Mouse (Mus musculus): ENCODE measurements around the gene Pkhd1. TPM values are rescaled to one million over a fixed set of nuclear protein-coding genes. Genes with fewer than 3 reads are reported as not detected.
"Not testable (repeated sequence)": the region's sequence is repeated elsewhere in the genome, so short reads cannot be mapped to it uniquely, and the experiment has no call there.

Pkhd1 gene
- polyA plus RNA-seq, 1 experiment from 2014 or later, result not detected

DNA sequence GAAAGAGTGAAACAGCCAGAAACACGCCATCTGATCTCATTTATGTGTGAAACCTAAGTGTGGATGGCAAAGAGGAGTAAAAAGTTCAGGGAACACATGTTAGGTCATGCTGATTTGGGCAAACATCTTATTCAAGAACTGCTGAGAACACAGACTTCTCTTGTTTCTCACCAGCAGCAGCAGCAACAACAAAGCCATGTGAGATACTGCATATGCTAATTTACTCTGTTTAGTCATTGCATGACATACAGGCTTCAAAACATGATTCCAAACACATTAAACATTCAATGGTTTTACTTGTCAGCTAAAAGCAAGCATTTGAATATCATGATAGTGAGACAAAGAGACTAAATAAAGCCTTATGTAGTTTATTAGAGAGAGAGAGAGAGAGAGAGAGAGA, 401.2 kb downstream of the Pkhd1 start:
- Histone ChIP-seq H3K4me2 (replicated peaks) (no peak overlapping the region), H3K9ac (replicated peaks) (no peak overlapping the region), H3K36me3 (no peaks in the 10 kb centered on the region), H3K4me1 (no peaks in the 10 kb centered on the region), H3K27ac (replicated peaks) (no peak overlapping the region), H3K9me3 (no peaks in the 10 kb centered on the region), H3K27me3 (no peaks in the 10 kb centered on the region), H3K4me3 (no peak overlapping the region)
- WGBS, result 63% methylated on average over 1 of the region's 1 CpGs
- ATAC-seq (ENCODE audit: low FRiP score, low read depth), result no peak

DNA sequence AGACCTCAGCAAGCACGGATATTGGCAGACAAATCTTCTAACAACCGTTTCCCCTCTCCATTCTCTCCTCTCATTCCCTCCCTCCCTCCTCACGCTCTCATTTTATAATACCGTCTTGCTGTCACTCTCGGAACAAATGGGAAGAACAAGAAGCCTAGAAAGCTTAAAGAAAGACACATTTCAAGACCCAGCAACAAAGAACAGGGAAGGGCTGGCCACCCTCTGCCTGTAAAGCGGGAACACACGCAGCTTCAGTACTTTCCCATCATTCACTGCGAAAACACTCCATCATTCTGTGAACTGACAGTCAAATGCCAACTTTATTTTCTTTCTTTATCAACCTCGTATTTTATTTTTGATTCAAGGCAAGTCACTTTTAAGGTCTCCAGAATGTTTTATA, 427.4 kb downstream of the Pkhd1 start:
- Histone ChIP-seq H3K4me2 (replicated peaks) (peak overlapping the region; percentile 25; the same call in 1 of the 2 replicates), H3K27ac (replicated peaks) (no peak overlapping the region), H3K4me1 (no peaks in the 10 kb centered on the region), H3K4me3 (no peak overlapping the region), H3K27me3 (peaks cover 4% of the 10 kb centered on the region; the same call in 1 of the 2 replicates), H3K9me3 (no peaks in the 10 kb centered on the region), H3K36me3 (no peaks in the 10 kb centered on the region), H3K9ac (replicated peaks) (no peak overlapping the region)
- peak; percentile 71; the same call in 1 of the 2 replicates for ATAC-seq (ENCODE audit: low FRiP score, low read depth)
- 25% methylated on average over 9 of the region's 9 CpGs for WGBS

GRCm38 (mm10) chr1:20180157-20180556, 437.7 kb downstream of the Pkhd1 start:
- Histone ChIP-seq H3K4me2 (replicated peaks) (no peak overlapping the region), H3K9ac (replicated peaks) (no peak overlapping the region), H3K4me3 (no peak overlapping the region), H3K4me1 (no peaks in the 10 kb centered on the region), H3K27ac (replicated peaks) (no peak overlapping the region), H3K9me3 (no peaks in the 10 kb centered on the region), H3K36me3 (no peaks in the 10 kb centered on the region), H3K27me3 (no peaks in the 10 kb centered on the region)
- 52% methylated on average over 8 of the region's 8 CpGs for WGBS
- ATAC-seq (ENCODE audit: low FRiP score, low read depth), result no peak

GRCm38 (mm10) chr1:20171199-20171598, 446.7 kb downstream of the Pkhd1 start:
- Histone ChIP-seq H3K27ac (replicated peaks) (no peak overlapping the region), H3K4me3 (no peak overlapping the region), H3K36me3 (no peaks in the 10 kb centered on the region), H3K27me3 (no peaks in the 10 kb centered on the region), H3K4me1 (no peaks in the 10 kb centered on the region), H3K9ac (replicated peaks) (no peak overlapping the region), H3K4me2 (replicated peaks) (no peak overlapping the region), H3K9me3 (no peaks in the 10 kb centered on the region)
- 79% methylated on average over 4 of the region's 4 CpGs for WGBS
- ATAC-seq (ENCODE audit: low FRiP score, low read depth), result no peak

- not testable (repeated sequence) for H3K4me1 ChIP-seq; H3K36me3 ChIP-seq; H3K4me2 ChIP-seq (replicated peaks); H3K9ac ChIP-seq (replicated peaks); H3K27me3 ChIP-seq; H3K27ac ChIP-seq (replicated peaks); H3K4me3 ChIP-seq; ATAC-seq (ENCODE audit: low FRiP score, low read depth); H3K9me3 ChIP-seq
- WGBS, result 89% methylated on average over 4 of the region's 4 CpGs
These were observed 467.2 kb downstream of the Pkhd1 start for GRCm38 (mm10) chr1:20150627-20151026.

DNA sequence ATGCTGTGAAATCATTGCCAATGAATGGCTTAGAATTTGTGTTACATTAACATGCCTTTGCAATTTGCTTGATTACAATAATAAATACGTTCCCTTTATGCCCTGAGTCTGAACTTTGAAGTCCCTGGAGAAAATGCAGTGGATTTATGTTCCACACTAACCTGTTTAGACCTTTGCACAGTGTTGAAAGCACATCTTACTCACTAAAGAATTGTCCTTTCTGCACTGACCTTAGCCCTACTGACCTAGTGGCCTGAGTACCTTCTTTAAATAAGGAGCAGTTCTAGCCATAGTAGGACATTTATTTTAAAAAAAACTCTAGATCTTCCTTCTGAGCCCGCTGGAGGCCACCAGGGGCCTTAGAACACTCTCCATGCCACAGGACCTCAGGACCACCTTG, 467.8 kb downstream of the Pkhd1 start:
- Histone ChIP-seq H3K4me3 (no peak overlapping the region), H3K27ac (replicated peaks) (no peak overlapping the region), H3K4me1 (no peaks in the 10 kb centered on the region), H3K9me3 (no peaks in the 10 kb centered on the region), H3K36me3 (no peaks in the 10 kb centered on the region), H3K9ac (replicated peaks) (no peak overlapping the region), H3K27me3 (no peaks in the 10 kb centered on the region), H3K4me2 (replicated peaks) (no peak overlapping the region)
- 84% methylated on average over 2 of the region's 2 CpGs for WGBS
- ATAC-seq (ENCODE audit: low FRiP score, low read depth), result no peak

GRCm38 (mm10) chr1:20136205-20136604, 481.7 kb downstream of the Pkhd1 start:
- Histone ChIP-seq H3K9ac (replicated peaks) (no peak overlapping the region), H3K4me2 (replicated peaks) (no peak overlapping the region), H3K27me3 (peaks cover 39% of the 10 kb centered on the region), H3K9me3 (no peaks in the 10 kb centered on the region), H3K4me1 (no peaks in the 10 kb centered on the region), H3K36me3 (no peaks in the 10 kb centered on the region), H3K4me3 (no peak overlapping the region), H3K27ac (replicated peaks) (no peak overlapping the region)
- no peak for ATAC-seq (ENCODE audit: low FRiP score, low read depth)
- WGBS, result 73% methylated on average over 3 of the region's 3 CpGs

GRCm38 (mm10) chr1:20135065-20135618, 482.7 kb downstream of the Pkhd1 start:
- H3K4me1 ChIP-seq, result no peaks in the 10 kb centered on the region
- no peak overlapping the region for H3K27ac ChIP-seq (replicated peaks)

DNA sequence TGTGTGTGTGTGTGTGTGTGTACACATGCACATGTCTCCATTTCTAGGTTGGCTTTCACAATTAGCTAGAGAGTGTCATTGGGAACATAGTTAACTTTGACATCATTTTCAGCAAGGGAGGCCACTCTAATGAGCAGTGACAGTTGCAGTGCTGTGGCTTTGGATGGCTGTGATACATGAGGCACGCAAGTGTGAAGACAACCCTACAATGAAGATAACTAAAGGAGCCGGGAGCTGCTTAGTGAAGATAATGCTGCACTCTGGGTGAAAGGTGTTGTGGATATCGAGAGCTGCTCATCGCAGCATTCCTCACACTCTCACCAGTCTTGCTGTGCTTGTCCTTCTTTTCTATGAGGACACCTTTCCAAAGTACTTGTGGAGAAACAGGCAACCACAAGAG, 484.2 kb downstream of the Pkhd1 start:
- WGBS, result 78% methylated on average over 4 of the region's 4 CpGs
- Histone ChIP-seq H3K27me3 (peaks cover 25% of the 10 kb centered on the region), H3K9ac (replicated peaks) (no peak overlapping the region), H3K4me3 (no peak overlapping the region), H3K9me3 (no peaks in the 10 kb centered on the region), H3K4me1 (no peaks in the 10 kb centered on the region), H3K4me2 (replicated peaks) (no peak overlapping the region), H3K27ac (replicated peaks) (no peak overlapping the region), H3K36me3 (no peaks in the 10 kb centered on the region)
- ATAC-seq (ENCODE audit: low FRiP score, low read depth), result no peak

More at GRCm38 (mm10) chr1:20135065-20135618, 482.7 kb downstream of the Pkhd1 start:
- peaks cover 35% of the 10 kb centered on the region for H3K27me3 ChIP-seq
- H3K9ac ChIP-seq (replicated peaks), result no peak overlapping the region
- no peak overlapping the region for H3K4me2 ChIP-seq (replicated peaks)
- H3K9me3 ChIP-seq, result no peaks in the 10 kb centered on the region
- H3K36me3 ChIP-seq, result no peaks in the 10 kb centered on the region
- no peak for ATAC-seq (ENCODE audit: low FRiP score, low read depth)
- 44% methylated on average over 4 of the region's 4 CpGs for WGBS
- no peak overlapping the region for H3K4me3 ChIP-seq

DNA sequence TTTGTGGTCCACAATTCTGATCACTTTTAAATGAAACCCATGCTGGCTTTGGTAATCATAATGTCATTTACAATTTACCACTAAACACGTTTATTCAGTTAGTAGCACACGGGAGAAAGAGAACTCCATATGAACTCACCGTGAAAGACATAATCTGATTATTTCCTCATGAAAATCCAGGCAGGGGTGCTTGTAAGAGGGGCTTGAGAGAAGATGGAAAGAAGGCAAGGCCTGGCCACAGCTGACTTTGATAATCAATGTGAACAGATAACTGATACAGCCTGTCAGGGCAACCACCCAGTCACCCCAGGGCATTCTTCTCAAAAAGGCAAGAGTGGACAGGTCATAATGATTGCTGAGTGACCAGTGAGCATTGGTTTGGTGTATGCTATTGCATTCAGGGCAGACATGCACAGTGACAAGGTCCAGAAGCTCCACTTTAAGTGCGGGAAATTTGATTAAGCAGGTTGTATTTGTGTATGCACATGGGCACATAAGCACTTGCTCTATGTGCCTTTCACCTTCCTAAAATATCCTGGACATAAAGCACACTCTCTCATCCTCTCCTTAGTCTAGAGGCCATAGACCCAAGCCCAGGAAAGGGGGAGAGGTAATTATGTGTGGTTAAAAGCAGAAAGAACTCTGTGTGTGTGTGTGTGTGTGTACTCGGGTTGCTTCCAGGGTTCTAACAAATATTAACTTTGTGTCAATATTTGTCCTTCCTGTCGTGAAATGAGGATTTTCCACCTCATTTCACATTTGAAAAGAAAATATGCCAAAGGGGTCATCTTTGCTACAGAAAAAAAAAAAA, 485.9 kb downstream of the Pkhd1 start:
- Histone ChIP-seq H3K27me3 (peaks cover 14% of the 10 kb centered on the region), H3K4me3 (no peak overlapping the region), H3K4me1 (no peaks in the 10 kb centered on the region), H3K9ac (replicated peaks) (no peak overlapping the region), H3K36me3 (no peaks in the 10 kb centered on the region), H3K27ac (replicated peaks) (no peak overlapping the region), H3K4me2 (replicated peaks) (no peak overlapping the region), H3K9me3 (no peaks in the 10 kb centered on the region)
- peak; percentile 23; the same call in 1 of the 2 replicates for ATAC-seq (ENCODE audit: low FRiP score, low read depth)
- 43% methylated on average over 6 of the region's 6 CpGs for WGBS

DNA sequence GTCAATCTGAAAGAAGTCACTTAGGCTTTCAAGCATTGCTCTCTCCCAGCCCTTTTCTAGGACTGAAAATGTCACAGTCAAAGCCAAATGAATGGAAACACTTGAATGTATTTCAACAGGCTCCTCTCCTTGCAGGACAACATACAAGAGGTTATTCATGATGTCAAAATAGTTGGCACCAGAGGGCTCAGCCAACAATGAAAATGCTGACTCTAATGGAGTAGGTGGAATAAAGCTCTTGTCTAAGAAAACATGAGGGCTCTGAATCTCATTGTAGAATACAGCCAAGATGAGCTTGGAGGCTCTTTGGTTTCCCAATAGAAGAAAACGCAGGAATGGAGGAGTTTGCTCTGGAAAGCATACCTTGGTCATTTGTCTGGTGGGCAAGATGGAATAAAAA, 500.5 kb downstream of the Pkhd1 start:
- ATAC-seq (ENCODE audit: low FRiP score, low read depth), result no peak
- Histone ChIP-seq H3K4me3 (no peak overlapping the region), H3K9me3 (no peaks in the 10 kb centered on the region), H3K36me3 (no peaks in the 10 kb centered on the region), H3K9ac (replicated peaks) (no peak overlapping the region), H3K4me1 (no peaks in the 10 kb centered on the region), H3K27ac (replicated peaks) (no peak overlapping the region), H3K4me2 (replicated peaks) (no peak overlapping the region), H3K27me3 (no peaks in the 10 kb centered on the region)
- WGBS, result 88% methylated on average over 1 of the region's 1 CpGs

- Histone ChIP-seq H3K27ac (replicated peaks) (no peak overlapping the region), H3K27me3 (no peaks in the 10 kb centered on the region), H3K9me3 (no peaks in the 10 kb centered on the region), H3K4me1 (no peaks in the 10 kb centered on the region), H3K9ac (replicated peaks) (no peak overlapping the region), H3K36me3 (no peaks in the 10 kb centered on the region), H3K4me3 (no peak overlapping the region), H3K4me2 (replicated peaks) (no peak overlapping the region)
- WGBS, result 84% methylated on average over 3 of the region's 3 CpGs
- ATAC-seq (ENCODE audit: low FRiP score, low read depth), result no peak
These were observed 548.1 kb downstream of the Pkhd1 start for GRCm38 (mm10) chr1:20069733-20070132.
